Mouse (Mus musculus): ENCODE data around the gene Zfp352. TPM values are rescaled to one million over a fixed set of nuclear protein-coding genes. Genes with fewer than 3 reads are reported as not detected.
"Not testable (repeated sequence)": the region's sequence is repeated elsewhere in the genome, so short reads cannot be mapped to it uniquely, and the experiment has no call there.

Gene Zfp352
- polyA plus RNA-seq (2015; fragmentation: Nextera tagmentation; extraction: Ambion mirVana), result not detected in 2 replicates

- no peak within 1 kb of the TSS for H3K27ac ChIP-seq (ENCODE audit: low read depth, low read length)
- no peak within 1 kb of the TSS for H3K4me3 ChIP-seq (ENCODE audit: low read depth, low read length)
- H3K36me3 ChIP-seq (ENCODE audit: control insufficient read depth, insufficient read depth), result no peaks in the 10 kb centered on the region
- no peak for TF ChIP-seq CTCF (IDR thresholded peaks at IDR 0.05; ENCODE audit: low read depth)
- no peak within 1 kb of the TSS for H3K4me2 ChIP-seq (replicated peaks; ENCODE audit: low read depth)
- H3K9me3 ChIP-seq (ENCODE audit: control insufficient read depth), result no peaks in the 10 kb centered on the region
- H3K4me1 ChIP-seq (replicated peaks; ENCODE audit: control insufficient read depth, insufficient read depth, low read length), result no peaks in the 10 kb centered on the region
- no peak within 1 kb of the TSS for H3K9ac ChIP-seq (ENCODE audit: low read depth, low read length)
- no peaks in the 10 kb centered on the region for H3K27me3 ChIP-seq (replicated peaks; ENCODE audit: control insufficient read depth, insufficient read depth, low read length)
- no peak for ATAC-seq
- WGBS, result 78% methylated on average over 2 of the region's 2 CpGs
These were observed at the start of gene Zfp352 for GRCm38 (mm10) chr4:90218520-90218919. TSS of gene Zfp352 (plus strand) at chr4:90218820.

GRCm38 (mm10) chr4:90170890-90171483, 47.6 kb upstream of the Zfp352 start:
- no peaks in the 10 kb centered on the region for H3K27me3 ChIP-seq (replicated peaks; ENCODE audit: control insufficient read depth, insufficient read depth, low read length)
- no peaks in the 10 kb centered on the region for H3K4me1 ChIP-seq (replicated peaks; ENCODE audit: control insufficient read depth, insufficient read depth, low read length)
- H3K9me3 ChIP-seq (ENCODE audit: control insufficient read depth), result no peaks in the 10 kb centered on the region
- H3K36me3 ChIP-seq (ENCODE audit: control insufficient read depth, insufficient read depth), result no peaks in the 10 kb centered on the region
- TF ChIP-seq CTCF (IDR thresholded peaks at IDR 0.05; ENCODE audit: low read depth), result peak; percentile 39
- no peak overlapping the region for H3K4me3 ChIP-seq (ENCODE audit: low read depth, low read length)
- no peak overlapping the region for H3K27ac ChIP-seq (ENCODE audit: low read depth, low read length)
- no peak overlapping the region for H3K4me2 ChIP-seq (replicated peaks; ENCODE audit: low read depth)
- WGBS, result 73% methylated on average over 3 of the region's 3 CpGs
- no peak for ATAC-seq
- no peak overlapping the region for H3K9ac ChIP-seq (ENCODE audit: low read depth, low read length)

GRCm38 (mm10) chr4:90174036-90174435, 44.6 kb upstream of the Zfp352 start:
- H3K9me3 ChIP-seq (ENCODE audit: control insufficient read depth), result no peaks in the 10 kb centered on the region
- H3K4me3 ChIP-seq (ENCODE audit: low read depth, low read length), result no peak overlapping the region
- no peaks in the 10 kb centered on the region for H3K27me3 ChIP-seq (replicated peaks; ENCODE audit: control insufficient read depth, insufficient read depth, low read length)
- ATAC-seq, result no peak
- H3K36me3 ChIP-seq (ENCODE audit: control insufficient read depth, insufficient read depth), result no peaks in the 10 kb centered on the region
- no peak overlapping the region for H3K9ac ChIP-seq (ENCODE audit: low read depth, low read length)
- WGBS, result 78% methylated on average over 1 of the region's 1 CpGs
- no peak for TF ChIP-seq CTCF (IDR thresholded peaks at IDR 0.05; ENCODE audit: low read depth)
- H3K4me1 ChIP-seq (replicated peaks; ENCODE audit: control insufficient read depth, insufficient read depth, low read length), result no peaks in the 10 kb centered on the region
- H3K4me2 ChIP-seq (replicated peaks; ENCODE audit: low read depth), result no peak overlapping the region
- no peak overlapping the region for H3K27ac ChIP-seq (ENCODE audit: low read depth, low read length)

- WGBS, result 91% methylated on average over 5 of the region's 5 CpGs
- no peak overlapping the region for H3K4me2 ChIP-seq (replicated peaks; ENCODE audit: low read depth)
- ATAC-seq, result no peak
- H3K4me3 ChIP-seq (ENCODE audit: low read depth, low read length), result no peak overlapping the region
- H3K9ac ChIP-seq (ENCODE audit: low read depth, low read length), result no peak overlapping the region
- H3K36me3 ChIP-seq (ENCODE audit: control insufficient read depth, insufficient read depth), result no peaks in the 10 kb centered on the region
- H3K9me3 ChIP-seq (ENCODE audit: control insufficient read depth), result no peaks in the 10 kb centered on the region
- no peaks in the 10 kb centered on the region for H3K4me1 ChIP-seq (replicated peaks; ENCODE audit: control insufficient read depth, insufficient read depth, low read length)
- H3K27ac ChIP-seq (ENCODE audit: low read depth, low read length), result no peak overlapping the region
- no peak for TF ChIP-seq CTCF (IDR thresholded peaks at IDR 0.05; ENCODE audit: low read depth)
- no peaks in the 10 kb centered on the region for H3K27me3 ChIP-seq (replicated peaks; ENCODE audit: control insufficient read depth, insufficient read depth, low read length)
These were observed 15.2 kb upstream of the Zfp352 start for GRCm38 (mm10) chr4:90203421-90203820.

GRCm38 (mm10) chr4:90211475-90211874, 7.1 kb upstream of the Zfp352 start:
- no peak overlapping the region for H3K4me3 ChIP-seq (ENCODE audit: low read depth, low read length)
- no peak overlapping the region for H3K4me2 ChIP-seq (replicated peaks; ENCODE audit: low read depth)
- H3K9me3 ChIP-seq (ENCODE audit: control insufficient read depth), result no peaks in the 10 kb centered on the region
- no peaks in the 10 kb centered on the region for H3K27me3 ChIP-seq (replicated peaks; ENCODE audit: control insufficient read depth, insufficient read depth, low read length)
- no peak for ATAC-seq
- WGBS, result 50% methylated on average over 1 of the region's 1 CpGs
- H3K4me1 ChIP-seq (replicated peaks; ENCODE audit: control insufficient read depth, insufficient read depth, low read length), result no peaks in the 10 kb centered on the region
- H3K36me3 ChIP-seq (ENCODE audit: control insufficient read depth, insufficient read depth), result no peaks in the 10 kb centered on the region
- no peak overlapping the region for H3K9ac ChIP-seq (ENCODE audit: low read depth, low read length)
- no peak overlapping the region for H3K27ac ChIP-seq (ENCODE audit: low read depth, low read length)
- TF ChIP-seq CTCF (IDR thresholded peaks at IDR 0.05; ENCODE audit: low read depth), result no peak

GRCm38 (mm10) chr4:90212076-90212475, 6.5 kb upstream of the Zfp352 start:
- Histone ChIP-seq H3K27me3 (replicated peaks; ENCODE audit: control insufficient read depth, insufficient read depth, low read length) (no peaks in the 10 kb centered on the region), H3K9ac (ENCODE audit: low read depth, low read length) (no peak overlapping the region), H3K4me2 (replicated peaks; ENCODE audit: low read depth) (no peak overlapping the region), H3K36me3 (ENCODE audit: control insufficient read depth, insufficient read depth) (no peaks in the 10 kb centered on the region), H3K9me3 (ENCODE audit: control insufficient read depth) (no peaks in the 10 kb centered on the region), H3K4me1 (replicated peaks; ENCODE audit: control insufficient read depth, insufficient read depth, low read length) (no peaks in the 10 kb centered on the region), H3K4me3 (ENCODE audit: low read depth, low read length) (no peak overlapping the region), H3K27ac (ENCODE audit: low read depth, low read length) (no peak overlapping the region)
- TF ChIP-seq CTCF (IDR thresholded peaks at IDR 0.05; ENCODE audit: low read depth), result no peak
- ATAC-seq, result no peak
- WGBS, result 79% methylated on average over 3 of the region's 3 CpGs

- not testable (repeated sequence) for H3K9ac ChIP-seq (ENCODE audit: low read depth, low read length); H3K27me3 ChIP-seq (replicated peaks; ENCODE audit: control insufficient read depth, insufficient read depth, low read length); H3K36me3 ChIP-seq (ENCODE audit: control insufficient read depth, insufficient read depth); H3K4me3 ChIP-seq (ENCODE audit: low read depth, low read length); H3K9me3 ChIP-seq (ENCODE audit: control insufficient read depth); H3K4me2 ChIP-seq (replicated peaks; ENCODE audit: low read depth); H3K27ac ChIP-seq (ENCODE audit: low read depth, low read length); H3K4me1 ChIP-seq (replicated peaks; ENCODE audit: control insufficient read depth, insufficient read depth, low read length); ATAC-seq
- 86% methylated on average over 5 of the region's 5 CpGs for WGBS
These were observed 17.0 kb downstream of the Zfp352 start for GRCm38 (mm10) chr4:90235646-90236045.

Data from intestine, postnatal 0 days (tissue).